7 mouse cellular contexts compared by ENCODE assay signal in the genomic region with DNA sequence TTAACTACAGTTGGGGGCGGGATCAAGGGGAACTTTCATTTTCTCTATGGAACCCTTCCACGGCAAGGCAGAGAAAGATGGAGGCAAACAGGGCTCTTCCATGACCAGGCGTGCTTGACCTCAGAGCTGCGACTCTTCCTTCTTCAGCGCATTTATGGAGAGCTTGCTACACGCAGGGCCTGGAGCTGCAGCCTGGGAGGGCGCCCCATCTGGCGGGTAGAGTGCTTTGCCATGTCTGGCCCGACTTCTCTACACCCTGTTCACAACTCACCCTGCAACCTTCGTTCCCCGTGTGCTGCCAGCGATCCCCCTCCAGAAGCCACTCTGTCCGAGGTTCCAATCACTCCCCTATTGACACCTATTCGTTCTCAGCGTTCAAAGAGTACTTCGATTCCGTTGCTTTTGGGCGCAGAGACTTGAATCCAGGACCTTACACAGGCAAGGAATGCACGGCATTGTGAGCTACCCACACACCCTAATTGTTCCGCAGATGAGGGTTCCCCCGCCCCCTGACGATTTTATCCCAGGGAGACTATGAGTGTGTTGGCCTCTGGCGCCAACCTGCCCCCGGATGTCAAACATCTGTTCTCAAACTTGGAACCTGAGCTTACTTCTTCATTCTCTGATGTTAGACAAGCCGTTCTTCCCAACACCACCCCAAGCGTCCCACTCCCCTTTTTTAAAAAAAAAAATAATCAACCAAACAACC. TPM values are rescaled to one million over a fixed set of nuclear protein-coding genes. Genes with fewer than 3 reads are reported as not detected.
A peak's percentile ranks its signal among the peaks of the same experiment; 100 is the strongest.
DNase-seq lines count a peak whose midpoint lies in the region; ATAC-seq and TF ChIP-seq lines count a peak whose summit lies in the region.

Gene Cpt1a, plus strand, starts transcription at position 74 of the 709 bp plus-strand sequence.

- peak within 1 kb of the TSS; percentile 43 for H3K9ac ChIP-seq in forebrain, postnatal 0 days
- H3K9ac ChIP-seq in hindbrain, embryonic 12.5 days = peak within 1 kb of the TSS; percentile 45

- H3K4me3 ChIP-seq in brown adipose tissue, adult 24 weeks (ENCODE audit: insufficient read depth, low read depth, low read length) = peak within 1 kb of the TSS; percentile 88
- H3K4me3 ChIP-seq in forebrain, postnatal 0 days (ENCODE audit: low read depth, low read length) = peak within 1 kb of the TSS; percentile 52
- peak within 1 kb of the TSS; percentile 56 for H3K4me3 ChIP-seq in hindbrain, embryonic 12.5 days

- peak; percentile 48 for TF ChIP-seq CTCF in forebrain, postnatal 0 days (IDR thresholded peaks at IDR 0.05; ENCODE audit: low read depth)

- peak; percentile 87 for DNase-seq in Muller cell, postnatal 12 days (ENCODE audit: inconsistent ontology term)
- DNase-seq in forebrain, postnatal 0 days = peak; percentile 35
- no peak for DNase-seq in layer of hippocampus, postnatal 25 days (ENCODE audit: extremely low spot score in 1 of 2, low spot score in 1 of 2)
- peak; percentile 75 for DNase-seq in lung, postnatal 36 days
- peak; percentile 42 for DNase-seq in retina, postnatal 1 day

- H3K4me2 ChIP-seq in forebrain, postnatal 0 days (ENCODE audit: low read depth) = peak within 1 kb of the TSS; percentile 83
- H3K4me2 ChIP-seq in hindbrain, embryonic 12.5 days (replicated peaks) = peak within 1 kb of the TSS; percentile 76

- ATAC-seq in forebrain, postnatal 0 days = no peak
- no peak for ATAC-seq in hindbrain, embryonic 12.5 days (ENCODE audit: low FRiP score)

- no peaks in the 10 kb centered on the region for H3K36me3 ChIP-seq in forebrain, postnatal 0 days (ENCODE audit: insufficient read depth)
- H3K36me3 ChIP-seq in hindbrain, embryonic 12.5 days = no peaks in the 10 kb centered on the region

- H3K27me3 ChIP-seq in forebrain, postnatal 0 days (ENCODE audit: insufficient read depth, low read length) = peaks cover 4% of the 10 kb centered on the region
- peaks cover 54% of the 10 kb centered on the region for H3K27me3 ChIP-seq in hindbrain, embryonic 12.5 days

- no peaks in the 10 kb centered on the region for H3K9me3 ChIP-seq in forebrain, postnatal 0 days (ENCODE audit: low read length)
- H3K9me3 ChIP-seq in hindbrain, embryonic 12.5 days (replicated peaks) = no peaks in the 10 kb centered on the region

- 5% methylated on average over 26 of the region's 26 CpGs for WGBS in forebrain, postnatal 0 days
- WGBS in hindbrain, embryonic 12.5 days = 5% methylated on average over 26 of the region's 26 CpGs

- H3K27ac ChIP-seq in brown adipose tissue, adult 24 weeks (replicated peaks; ENCODE audit: low read depth, low read length) = peak within 1 kb of the TSS; percentile 59
- H3K27ac ChIP-seq in forebrain, postnatal 0 days (ENCODE audit: low read depth, low read length) = no peak within 1 kb of the TSS
- H3K27ac ChIP-seq in hindbrain, embryonic 12.5 days = no peak within 1 kb of the TSS

- H3K4me1 ChIP-seq in brown adipose tissue, adult 24 weeks (ENCODE audit: control insufficient read depth, insufficient read depth, insufficient read length, low read length) = peaks cover 12% of the 10 kb centered on the region
- H3K4me1 ChIP-seq in forebrain, postnatal 0 days (ENCODE audit: insufficient read depth) = 0 out of 2 replicates have a peak, but pooled peaks cover 11% of the 10 kb centered on the region
- H3K4me1 ChIP-seq in hindbrain, embryonic 12.5 days = peaks cover 29% of the 10 kb centered on the region

RNA-seq across cellular contexts. Expression of gene Cpt1a, which starts in this region (rescaled TPM):
- 4.4 and 10.0 TPM in 2 replicates for polyA plus RNA-seq in brown adipose tissue, adult 24 weeks (2012; ENCODE audit: insufficient read depth, insufficient read length, missing spikeins)
- 13.7 and 17.2 TPM in 2 replicates for total RNA-seq in forebrain, postnatal 0 days (2014; rRNA removed)
- 13.1 and 17.0 TPM in 2 replicates for polyA plus RNA-seq in forebrain, postnatal 0 days (2015; fragmentation: Nextera tagmentation; extraction: Ambion mirVana)
- 13.2 and 14.0 TPM in 2 replicates for polyA plus RNA-seq in hindbrain, embryonic 12.5 days (2016; fragmentation: Nextera tagmentation; extraction: Ambion mirVana)
- 10 to 100 TPM; 25.6 to 27.0 TPM for total RNA-seq in layer of hippocampus, postnatal 25 days (2021)

Comparison
In these comparisons a context has a peak if more than half of its experiments do, and no peak if none do; other contexts are left out.
1. DNase-seq: peak in Muller cell, postnatal 12 days (single experiment), forebrain, postnatal 0 days (single experiment), lung, postnatal 36 days (single experiment) and retina, postnatal 1 day (single experiment); none in layer of hippocampus, postnatal 25 days (0 of 2).
2. Peak in every context shown above with its lines, with median percentiles within 50 percentile points of each other: H3K4me3 ChIP-seq.